9 mouse cellular contexts compared by ENCODE assay signal in the genomic region with DNA sequence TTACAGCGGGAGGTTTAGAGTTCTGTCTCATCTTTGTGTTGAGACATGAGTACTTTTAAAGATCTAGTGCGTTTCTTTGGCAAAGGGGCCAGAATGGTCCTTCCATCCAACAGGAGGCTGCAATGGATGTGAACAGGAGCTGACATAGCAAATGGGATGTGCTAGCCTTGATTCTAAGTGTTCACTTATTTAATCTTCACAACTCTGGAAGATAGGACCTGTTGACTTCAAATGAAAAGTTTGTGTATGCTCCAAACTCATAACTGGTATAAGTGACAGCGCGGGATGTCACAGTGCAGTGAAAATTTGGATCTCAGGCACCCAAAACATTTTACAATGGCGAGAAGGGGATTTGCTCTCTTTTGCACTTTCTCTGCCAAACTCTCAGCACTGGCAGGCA. TPM values are rescaled to one million over a fixed set of nuclear protein-coding genes. Genes with fewer than 3 reads are reported as not detected.
DNase-seq lines count a peak whose midpoint lies in the region; ATAC-seq and TF ChIP-seq lines count a peak whose summit lies in the region.
"Had no signal": no experiment of that assay in that cellular context is flagged by ENCODE, and none has a peak within 500 bp of the region (broad histone marks: within the 10 kb centered on the region; RNA-seq: fewer than 3 reads in every experiment).

No protein-coding gene starts in this region.

- H3K4me3 ChIP-seq in heart, embryonic 13.5 days, result peak overlapping the region; percentile 53
- H3K4me3 ChIP-seq in bone marrow macrophage, adult 2 months (ENCODE audit: insufficient read depth, low read length), result peak overlapping the region; percentile 64
- H3K4me3 ChIP-seq in hindbrain, embryonic 11.5 days (ENCODE audit: low read depth, low read length), result peak overlapping the region; percentile 35
- H3K4me3 ChIP-seq in midbrain, embryonic 12.5 days, result peak overlapping the region; percentile 52

- no peaks in the 10 kb centered on the region for H3K9me3 ChIP-seq in heart, embryonic 13.5 days
- no peaks in the 10 kb centered on the region for H3K9me3 ChIP-seq in hindbrain, embryonic 11.5 days (ENCODE audit: control insufficient read depth, low read length)
- no peaks in the 10 kb centered on the region for H3K9me3 ChIP-seq in midbrain, embryonic 12.5 days

- DNase-seq in heart, postnatal 14 days, result no peak
- no peak for DNase-seq in hindbrain, embryonic 11.5 days (ENCODE audit: low spot score)
- DNase-seq in spleen, postnatal 36 days (ENCODE audit: low spot score in 2 of 2), result no peak
- DNase-seq in gastrocnemius, adult 18-20 months (ENCODE audit: low spot score), result no peak
- no peak for DNase-seq in thymus, postnatal 36 days

- H3K27ac ChIP-seq in heart, embryonic 13.5 days (replicated peaks), result no peak overlapping the region
- no peak overlapping the region for H3K27ac ChIP-seq in bone marrow macrophage, adult 2 months (ENCODE audit: insufficient read depth, low read depth, low read length)
- H3K27ac ChIP-seq in hindbrain, embryonic 11.5 days (ENCODE audit: low read depth, low read length), result no peak overlapping the region
- H3K27ac ChIP-seq in midbrain, embryonic 12.5 days (replicated peaks), result no peak overlapping the region

- WGBS in heart, embryonic 13.5 days, result 25% methylated on average over 5 of the region's 5 CpGs
- 27% methylated on average over 5 of the region's 5 CpGs for WGBS in hindbrain, embryonic 11.5 days
- 23% methylated on average over 5 of the region's 5 CpGs for WGBS in midbrain, embryonic 12.5 days

- ATAC-seq in heart, embryonic 13.5 days (ENCODE audit: extremely low read depth, insufficient number of reproducible peaks, low FRiP score, low TSS enrichment), result no peak
- ATAC-seq in hindbrain, embryonic 11.5 days (ENCODE audit: low FRiP score), result no peak
- ATAC-seq in midbrain, embryonic 12.5 days (ENCODE audit: low FRiP score, low read depth), result no peak

- no peak for TF ChIP-seq CTCF in bone marrow macrophage, adult 2 months (IDR thresholded peaks at IDR 0.05; ENCODE audit: low read depth, low read length)

- H3K27me3 ChIP-seq in heart, embryonic 13.5 days (replicated peaks), result peaks cover 26% of the 10 kb centered on the region
- peaks cover 20% of the 10 kb centered on the region for H3K27me3 ChIP-seq in hindbrain, embryonic 11.5 days (ENCODE audit: control insufficient read depth, insufficient read depth, low read length)
- peaks cover 39% of the 10 kb centered on the region for H3K27me3 ChIP-seq in midbrain, embryonic 12.5 days
- H3K27me3 ChIP-seq: CH12.LX had no signal

- peak overlapping the region; percentile 88 for H3K4me2 ChIP-seq in heart, embryonic 13.5 days
- peak overlapping the region; percentile 86 for H3K4me2 ChIP-seq in hindbrain, embryonic 11.5 days (replicated peaks; ENCODE audit: low read depth, low read length)
- H3K4me2 ChIP-seq in midbrain, embryonic 12.5 days (replicated peaks), result peak overlapping the region; percentile 93

- intact Hi-C loops in heart, postnatal 14 days (cut with DNase I), result loop anchor here (10.0 kb wide), 2 partner anchors 112 to 492 kb away; no protein-coding TSS in a partner anchor

- no peaks in the 10 kb centered on the region for H3K36me3 ChIP-seq in heart, embryonic 13.5 days
- H3K36me3 ChIP-seq in hindbrain, embryonic 11.5 days (ENCODE audit: control insufficient read depth, insufficient read depth, low read length), result no peaks in the 10 kb centered on the region
- no peaks in the 10 kb centered on the region for H3K36me3 ChIP-seq in midbrain, embryonic 12.5 days

- peaks cover 41% of the 10 kb centered on the region for H3K4me1 ChIP-seq in heart, embryonic 13.5 days
- H3K4me1 ChIP-seq in bone marrow macrophage, adult 2 months (ENCODE audit: control insufficient read depth, insufficient read depth, low read length), result peaks cover 8% of the 10 kb centered on the region
- peaks cover 7% of the 10 kb centered on the region for H3K4me1 ChIP-seq in hindbrain, embryonic 11.5 days (replicated peaks; ENCODE audit: control insufficient read depth, insufficient read depth, low read length)
- peaks cover 30% of the 10 kb centered on the region for H3K4me1 ChIP-seq in midbrain, embryonic 12.5 days

- no peak overlapping the region for H3K9ac ChIP-seq in heart, embryonic 13.5 days
- no peak overlapping the region for H3K9ac ChIP-seq in hindbrain, embryonic 11.5 days (ENCODE audit: low read depth, low read length)
- H3K9ac ChIP-seq in midbrain, embryonic 12.5 days (replicated peaks), result no peak overlapping the region

- no peak for TF ChIP-seq POLR2A in bone marrow macrophage, adult 2 months (IDR thresholded peaks at IDR 0.05; ENCODE audit: borderline replicate concordance, low read depth, low read length)

RNA-seq across cellular contexts. Expression of gene Dkk2, which starts 1.4 kb away (rescaled TPM):
- 1.3 and 1.4 TPM in 2 replicates for polyA plus RNA-seq in heart, embryonic 13.5 days (2015; fragmentation: Nextera tagmentation; extraction: Ambion mirVana)
- total RNA-seq in heart, postnatal 14 days (2021), result under 1 TPM; 0.26 to 0.29 TPM
- 0.64 and 0.68 TPM in 2 replicates for polyA plus RNA-seq in bone marrow macrophage, adult 2 months (2012; ENCODE audit: insufficient read depth, insufficient read length, missing spikeins)
- polyA plus RNA-seq in hindbrain, embryonic 11.5 days (2014; fragmentation: Nextera tagmentation; extraction: Ambion mirVana), result 13.0 and 13.5 TPM in 2 replicates
- 14.7 and 22.2 TPM in 2 replicates for polyA plus RNA-seq in midbrain, embryonic 12.5 days (2016; fragmentation: Nextera tagmentation; extraction: Ambion mirVana)
- total RNA-seq in gastrocnemius, adult 18-20 months (2021), result 1 to 10 TPM; 3.6 to 8.3 TPM
- total RNA-seq: CH12.LX had no signal
